Mouse (Mus musculus): ENCODE data around the gene Eng. TPM values are rescaled to one million over a fixed set of nuclear protein-coding genes. Genes with fewer than 3 reads are reported as not detected.

Eng gene
- total RNA-seq, 2 experiments from 2014 or later: 23.9 to 26.7 TPM

DNA sequence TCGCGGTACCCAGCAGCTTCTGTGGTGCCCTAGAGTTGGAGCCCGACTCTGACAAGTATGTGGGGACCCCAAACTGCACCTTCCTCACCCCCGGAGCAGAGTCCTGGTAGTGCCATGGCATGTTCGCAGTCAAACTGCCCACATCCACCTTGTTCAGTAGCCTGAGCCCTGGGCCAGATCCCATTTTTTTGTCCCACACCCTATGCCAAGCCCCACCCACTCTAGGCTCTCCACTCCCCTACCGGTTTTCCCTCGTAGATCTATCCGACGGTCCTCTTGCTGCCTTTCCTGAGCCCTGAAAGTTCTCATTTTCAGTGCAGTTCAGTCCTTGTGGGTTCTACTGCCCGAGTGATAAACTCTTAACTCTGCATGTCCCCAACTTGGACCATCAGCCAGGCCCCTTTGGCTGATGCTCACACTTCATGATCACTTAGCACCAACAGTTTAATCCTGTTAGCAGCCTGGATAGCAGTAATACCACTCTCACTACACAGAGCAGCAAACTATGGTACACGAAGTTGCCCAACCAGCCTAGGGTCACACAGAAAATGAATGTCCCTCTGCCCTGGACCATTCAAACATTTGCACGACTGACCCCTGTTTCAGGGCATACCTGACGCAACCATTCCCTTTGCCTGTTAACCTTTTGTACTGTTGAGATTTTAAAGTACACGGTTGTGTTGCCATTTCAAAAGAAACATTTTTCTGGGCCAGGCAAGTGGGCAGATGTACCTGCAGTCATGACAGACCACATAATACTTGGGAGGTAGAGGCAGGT is 54.8 kb downstream of the Eng start:
- intact Hi-C loops (cut with DNase I): no loop called here
- DNase-seq: no peak

DNA sequence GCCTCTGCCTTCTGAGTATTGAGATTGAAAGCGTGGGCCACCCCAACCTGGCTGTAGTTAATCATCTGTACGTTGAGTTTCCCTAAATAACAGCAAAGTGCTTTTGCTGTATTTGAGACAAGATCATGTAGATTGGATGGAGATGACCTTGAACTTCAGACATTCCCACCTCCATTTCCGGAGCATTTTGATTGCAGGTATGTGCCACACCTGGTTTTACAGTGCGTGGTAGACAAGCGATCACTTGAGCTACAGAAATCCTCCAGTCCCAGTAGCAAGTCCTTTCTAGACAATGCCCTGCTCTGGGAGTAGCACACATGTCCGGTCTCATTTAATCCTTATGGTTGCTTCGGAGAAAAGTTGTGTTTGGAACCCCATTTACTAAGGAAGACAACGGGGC is 56.7 kb downstream of the Eng start:
- intact Hi-C loops (cut with DNase I): no loop called here
- no peak for DNase-seq

DNA sequence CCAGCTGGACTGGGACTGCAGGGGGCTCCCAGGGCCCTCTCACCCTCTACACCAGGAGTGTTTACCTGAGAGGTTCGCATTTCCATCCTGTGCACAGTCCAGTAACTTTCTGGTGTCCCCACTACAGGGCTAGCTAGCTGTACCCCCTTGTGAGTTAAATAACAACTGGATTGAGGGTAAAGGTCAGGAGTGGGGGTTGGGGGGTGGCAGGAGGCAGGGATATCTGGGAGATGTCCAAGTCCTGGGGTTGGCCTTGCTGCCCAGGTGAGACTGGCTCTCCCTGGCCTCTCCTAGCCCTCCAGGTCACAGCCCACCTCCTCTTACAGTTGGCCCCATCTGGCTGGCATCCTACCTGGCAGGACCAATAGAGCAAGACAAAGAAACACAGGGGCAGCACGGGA is 57.6 kb downstream of the Eng start, which contains the start of gene Fpgs:
Gene Fpgs (minus strand): TSS at position 125 of the 401 bp plus-strand sequence.
- intact Hi-C loops (cut with DNase I): no loop called here
- no peak for DNase-seq

DNA sequence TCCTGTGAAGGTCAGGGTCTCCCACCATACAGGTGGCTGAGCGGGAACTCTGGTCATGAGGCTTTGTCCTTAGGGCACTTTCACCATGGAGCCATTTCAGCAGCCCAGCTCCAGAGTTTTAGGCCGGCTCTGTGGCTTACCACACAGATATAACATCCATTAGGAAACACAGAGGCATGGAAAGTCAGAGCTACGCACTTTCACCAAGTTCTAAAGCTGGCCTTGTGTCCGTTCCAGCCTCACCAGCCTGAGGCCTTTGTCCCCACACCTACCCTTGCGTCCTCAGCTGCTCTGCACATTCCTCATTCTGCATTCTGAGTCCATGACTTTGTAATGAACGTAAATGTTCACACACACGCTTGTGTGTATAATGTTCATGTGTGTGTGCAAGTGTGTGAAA is 58.6 kb downstream of the Eng start:
- intact Hi-C loops (cut with DNase I): no loop called here
- DNase-seq: no peak

DNA sequence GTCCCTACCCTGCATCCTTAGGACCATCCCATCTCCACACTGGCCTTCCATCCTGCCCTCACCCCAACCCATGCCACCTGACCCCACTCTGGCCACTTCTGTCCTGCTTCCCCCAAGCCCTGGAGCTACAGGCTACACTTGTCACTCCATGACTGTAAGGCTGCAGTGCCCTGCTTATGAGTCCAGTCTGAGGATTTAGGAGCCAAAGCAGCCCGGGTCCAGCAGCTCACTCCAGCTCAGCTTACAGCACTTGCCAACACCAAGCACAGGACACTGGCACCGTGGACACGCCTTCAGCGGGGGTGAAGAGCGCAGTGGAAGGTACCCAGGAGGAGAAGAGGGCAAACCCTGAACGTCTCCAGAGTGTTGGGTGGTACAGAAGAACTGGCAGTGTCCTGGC is 60.6 kb downstream of the Eng start:
- intact Hi-C loops (cut with DNase I): no loop called here
- no peak for DNase-seq

DNA sequence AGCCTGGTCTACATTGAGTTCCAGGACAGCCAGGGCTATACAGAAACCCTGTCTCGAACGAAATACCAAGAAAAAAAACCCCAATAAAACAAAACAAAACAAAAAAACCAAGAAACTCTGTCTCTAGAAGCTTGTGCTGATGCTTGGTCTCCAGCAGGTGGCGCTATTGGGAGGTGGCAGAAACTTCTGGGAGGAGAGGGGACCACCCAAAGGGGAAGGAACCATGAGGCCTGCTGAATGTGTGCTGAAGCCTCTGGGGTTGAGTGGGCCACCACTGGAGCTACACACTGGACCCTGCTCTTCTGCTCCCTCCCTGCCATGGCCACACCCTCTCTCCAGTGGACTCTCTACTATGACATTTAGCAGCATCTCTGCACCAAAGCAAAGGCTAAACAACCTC is 62.2 kb downstream of the Eng start:
- DNase-seq: no peak
- intact Hi-C loops (cut with DNase I): no loop called here

DNA sequence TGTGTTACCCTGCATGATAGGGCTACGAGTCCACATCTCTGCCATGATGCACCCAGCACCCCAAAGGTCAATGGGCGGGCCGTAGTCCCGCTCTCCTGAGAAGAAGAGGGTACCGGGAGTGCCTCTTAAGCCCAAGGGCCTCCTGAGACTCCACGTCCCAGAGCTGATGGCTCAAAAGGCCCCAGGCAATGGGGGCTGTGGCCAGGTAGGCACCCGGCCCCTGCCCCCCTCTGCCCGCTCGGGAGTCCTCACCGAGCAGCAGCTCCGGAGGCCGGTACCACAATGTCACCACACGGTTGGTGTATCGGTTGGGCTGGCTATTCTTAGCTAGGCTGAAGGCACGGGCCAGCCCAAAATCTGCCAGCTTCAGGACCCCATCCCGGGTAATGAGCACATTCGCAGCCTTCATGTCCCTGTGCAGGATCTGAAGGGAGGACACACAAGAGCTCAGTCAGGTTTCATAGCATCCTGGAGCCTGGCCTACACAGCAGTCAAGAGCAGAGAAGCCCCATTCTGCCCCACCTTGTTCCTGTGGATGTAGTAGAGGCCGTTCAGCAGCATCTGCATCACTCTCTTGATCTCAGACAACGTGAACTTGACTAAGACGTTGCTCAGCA is 63.2 kb downstream of the Eng start:
- no peak for DNase-seq
- intact Hi-C loops (cut with DNase I): loop anchor here (5.0 kb wide), 1 partner anchor 143 kb away; no protein-coding TSS in a partner anchor

DNA sequence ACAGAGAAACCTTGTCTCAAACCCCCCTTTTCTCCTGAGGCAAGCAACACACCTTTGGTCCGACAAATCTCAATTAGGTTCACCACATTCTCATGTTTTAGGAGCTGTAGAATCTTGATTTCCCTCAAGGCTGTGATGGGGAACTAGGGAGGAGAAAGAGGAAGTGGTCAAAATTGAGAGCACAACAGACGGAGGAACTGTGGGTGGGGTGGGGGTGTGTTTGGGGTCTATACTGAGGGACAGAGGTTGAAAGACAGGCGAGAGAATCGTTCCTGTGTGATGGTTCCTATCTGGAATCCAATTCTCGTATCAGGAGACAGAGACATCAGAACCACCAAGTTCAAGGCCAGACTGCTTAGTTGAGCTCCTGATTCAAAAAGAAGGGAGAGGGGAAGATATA is 64.0 kb downstream of the Eng start:
- intact Hi-C loops (cut with DNase I): loop anchor here (5.0 kb wide), 1 partner anchor 142 kb away; no protein-coding TSS in a partner anchor
- no peak for DNase-seq

DNA sequence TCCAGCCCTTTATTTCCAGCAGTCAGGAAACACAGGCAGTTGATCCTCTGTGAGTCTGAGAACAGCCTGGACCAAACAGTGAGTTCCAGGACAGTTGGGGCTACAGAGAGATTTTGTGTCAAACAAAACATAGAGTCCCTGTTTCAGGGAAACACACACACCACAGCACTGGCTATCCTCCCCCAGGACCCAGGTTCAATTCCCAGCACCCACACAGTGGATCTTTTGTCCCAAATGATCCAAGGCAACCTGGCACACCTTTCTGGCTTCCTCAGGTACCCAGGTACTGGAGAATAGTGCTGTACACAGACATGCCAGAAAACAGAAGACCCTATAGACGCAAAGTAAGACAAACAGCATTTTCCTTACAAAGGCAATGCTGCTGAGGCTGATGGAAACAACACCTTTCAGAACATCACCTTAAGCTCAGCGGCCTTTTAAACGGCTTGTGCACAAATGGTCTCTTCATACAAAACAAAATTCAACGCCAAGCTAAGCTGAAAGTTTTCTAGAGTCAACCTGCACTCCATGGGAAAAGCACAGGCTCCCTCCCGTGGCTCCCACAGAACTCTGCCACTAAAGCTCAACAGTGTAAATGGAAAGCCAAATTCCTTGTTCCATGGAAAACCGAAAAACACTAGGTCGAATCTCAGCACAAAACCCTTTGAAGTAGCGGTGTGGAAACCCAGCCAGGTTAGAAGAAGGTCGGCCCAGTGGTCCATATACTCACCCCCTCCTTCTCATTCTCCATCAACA is 65.1 kb downstream of the Eng start:
- intact Hi-C loops (cut with DNase I): loop anchor here (5.0 kb wide), 1 partner anchor 141 kb away; no protein-coding TSS in a partner anchor
- DNase-seq: no peak

DNA sequence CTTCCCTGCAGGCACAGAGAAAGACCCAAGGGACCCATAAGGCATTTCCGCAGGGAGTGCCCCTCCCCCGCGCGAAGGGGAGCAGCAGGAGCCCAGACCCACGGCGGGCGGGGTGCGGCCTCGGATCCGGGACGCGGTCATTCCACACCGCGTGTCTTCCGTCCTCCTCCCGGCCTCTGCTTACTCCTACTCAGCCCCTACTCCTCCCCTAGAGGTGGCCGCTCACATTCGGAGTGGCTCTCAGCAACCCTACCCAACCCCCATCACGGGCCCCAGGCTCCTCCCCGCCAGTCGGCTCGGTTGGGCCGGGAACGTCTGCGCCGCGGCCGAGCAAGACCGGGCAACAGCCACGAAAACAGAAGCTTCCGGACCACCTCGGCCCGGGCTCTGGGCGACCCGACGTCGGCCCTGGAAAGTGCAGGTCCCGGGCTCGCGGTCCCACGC is 65.7 kb downstream of the Eng start:
- DNase-seq: peak; percentile 60 to 64
- intact Hi-C loops (cut with DNase I): loop anchor here (5.0 kb wide), 1 partner anchor 140 kb away; no protein-coding TSS in a partner anchor

DNA sequence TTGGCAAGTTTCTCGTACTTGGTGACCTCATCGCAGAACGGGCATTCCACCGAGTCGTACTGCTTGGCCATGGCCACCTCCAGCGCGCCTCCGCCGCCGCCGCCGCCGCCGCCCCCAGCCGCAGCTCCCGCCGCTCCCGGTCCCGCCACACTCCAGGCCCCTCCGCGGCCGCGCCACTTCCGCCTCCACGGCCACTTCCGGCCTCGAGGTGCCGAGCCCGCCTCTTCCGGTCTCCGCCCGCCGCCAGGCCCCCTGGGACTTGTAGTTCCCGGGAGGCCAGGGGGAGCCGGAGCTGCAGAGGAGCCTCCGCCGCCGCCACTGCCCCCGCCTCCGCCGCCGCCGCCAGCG is 66.2 kb downstream of the Eng start:
- intact Hi-C loops (cut with DNase I): loop anchor here (5.0 kb wide), 1 partner anchor 140 kb away; no protein-coding TSS in a partner anchor
- DNase-seq: peak; percentile 94 to 96

DNA sequence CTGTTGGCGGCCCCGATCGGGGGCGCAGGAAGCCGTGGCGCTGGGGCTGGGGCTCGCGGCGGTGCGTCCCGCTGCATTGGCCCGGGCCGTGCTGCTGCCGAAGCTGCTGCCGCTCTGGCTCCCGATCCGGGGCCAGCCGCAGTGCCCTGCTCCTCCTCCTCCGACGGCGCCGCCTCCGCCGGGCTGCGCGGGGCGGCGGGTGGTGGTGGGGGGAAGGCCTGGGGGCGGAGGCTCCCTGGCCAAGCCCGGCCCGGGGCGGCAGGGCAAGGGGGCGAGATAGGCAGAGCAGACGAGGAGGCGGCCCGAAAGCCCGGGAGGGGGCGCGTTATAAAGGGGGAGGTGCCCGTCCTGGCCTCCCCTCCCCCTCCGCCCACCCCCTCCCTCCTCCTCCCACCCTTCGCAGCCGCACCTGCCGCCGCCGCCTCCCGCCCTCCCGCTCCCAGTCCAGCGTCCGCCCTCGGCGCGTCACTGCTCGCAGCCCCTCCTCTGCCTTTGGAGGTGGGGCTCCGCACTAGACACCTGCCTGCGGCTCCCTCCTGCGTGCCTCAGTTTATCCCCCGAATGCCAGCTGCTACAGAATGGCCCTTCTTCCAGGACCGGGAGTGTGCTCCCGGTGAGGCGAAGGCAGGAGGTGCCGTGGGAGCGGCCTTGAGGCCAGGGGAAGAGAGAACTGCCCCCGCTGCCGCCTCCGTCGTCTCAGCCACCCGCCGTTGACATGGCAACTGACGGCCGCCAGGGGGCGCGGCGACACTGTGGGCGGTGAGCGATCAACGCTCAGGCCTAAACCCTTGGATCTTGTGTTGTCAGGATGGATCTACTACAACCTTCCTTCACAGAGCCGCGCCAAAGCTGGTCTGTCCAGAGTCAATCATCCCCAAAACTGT is 66.8 kb downstream of the Eng start, which contains the start of gene Cdk9:
Gene Cdk9 (minus strand): TSS at position 143 of the 884 bp plus-strand sequence.
- intact Hi-C loops (cut with DNase I): loop anchor here (1.0 to 5.0 kb wide), 2 partner anchors 44 to 139 kb away; partner anchors contain the start of gene Tor2a
- DNase-seq: peak; percentile 85 to 96

DNA sequence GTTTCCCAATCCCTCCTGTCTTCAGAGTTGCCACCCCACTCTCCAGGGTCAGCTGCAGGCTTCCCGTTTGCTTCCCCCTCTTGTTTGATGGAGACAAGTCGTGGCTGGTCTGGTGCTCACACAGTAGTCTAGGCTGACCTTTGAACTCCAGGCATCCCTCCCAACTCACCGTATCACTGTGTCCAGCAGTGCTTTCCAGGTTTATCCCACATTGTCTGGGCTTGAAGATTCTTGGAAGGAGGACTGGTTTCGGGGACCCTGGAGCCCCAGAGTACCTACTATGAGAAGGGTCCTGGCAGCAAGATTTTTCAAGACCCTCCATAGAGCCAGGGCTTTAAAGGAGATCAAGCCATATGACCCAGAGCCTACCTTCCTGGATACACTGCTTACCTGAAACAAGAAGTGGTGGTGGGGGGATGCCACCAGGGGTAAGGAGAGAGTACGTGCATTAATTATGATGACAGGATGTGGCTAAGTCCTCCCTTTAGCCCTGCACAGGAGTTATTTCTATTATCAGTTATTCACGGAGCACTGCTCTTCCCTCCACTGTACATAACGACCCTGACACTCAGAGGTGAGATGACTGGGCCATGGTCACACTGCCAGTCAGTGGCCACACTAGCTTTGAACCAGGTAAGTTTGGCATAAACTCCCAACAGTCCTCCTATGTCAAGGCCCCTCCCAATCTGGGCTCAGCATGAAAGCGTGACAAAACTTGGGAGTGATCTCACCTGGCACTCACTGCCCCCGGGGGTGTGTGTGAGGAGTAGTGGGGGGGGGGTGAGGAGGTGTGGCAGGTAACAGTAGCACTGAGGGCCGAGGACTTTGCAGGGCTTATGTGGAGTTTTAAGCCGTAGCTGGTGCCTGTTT is 68.0 kb downstream of the Eng start:
- intact Hi-C loops (cut with DNase I): loop anchor here (5.0 kb wide), 1 partner anchor 138 kb away; no protein-coding TSS in a partner anchor
- DNase-seq: no peak

DNA sequence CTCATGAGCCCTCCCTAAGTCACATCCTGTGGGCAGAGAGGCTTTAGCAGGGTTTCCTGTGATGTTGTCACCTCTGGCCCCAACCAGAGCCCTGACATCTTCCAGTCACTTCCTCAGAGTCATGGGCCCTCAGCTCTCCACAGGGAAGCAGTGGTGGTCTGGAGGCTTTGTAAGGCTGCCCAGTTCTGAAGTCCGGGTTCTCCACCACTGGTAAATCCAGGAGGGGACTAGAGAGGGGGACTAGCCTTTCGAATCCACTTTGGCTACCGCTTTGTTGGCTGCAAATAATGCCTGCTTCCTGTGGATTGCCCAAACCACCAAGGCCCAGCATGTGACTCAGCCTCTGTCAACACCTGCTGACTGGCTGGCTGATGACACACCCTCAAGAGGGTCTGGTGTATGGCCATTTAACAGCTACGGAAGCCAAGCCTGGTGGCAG is 68.6 kb downstream of the Eng start:
- DNase-seq: no peak

DNA sequence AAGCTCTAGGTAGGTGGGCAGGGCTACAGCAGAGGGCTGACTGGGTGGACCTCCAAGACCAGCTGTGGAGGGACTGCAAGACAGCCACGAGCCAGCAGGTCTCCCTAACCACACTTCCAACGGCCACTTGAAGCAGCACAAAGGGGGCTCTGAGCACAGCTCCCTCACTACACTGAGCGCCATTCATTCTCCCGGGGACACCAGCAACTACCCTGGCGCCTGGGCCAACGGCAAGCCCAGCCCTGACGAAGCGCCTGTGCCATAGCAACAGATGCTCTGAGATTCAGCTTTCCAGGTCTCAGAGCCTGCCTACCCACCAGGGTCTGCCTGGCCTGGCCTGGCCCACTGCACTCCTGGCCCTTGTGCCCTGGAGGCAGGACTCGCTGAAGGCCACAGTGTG is 72.4 kb downstream of the Eng start:
- DNase-seq: no peak
- intact Hi-C loops (cut with DNase I): no loop called here

More for the DNA sequence above, 68.6 kb downstream of the Eng start:
- intact Hi-C loops (cut with DNase I): loop anchor here (5.0 kb wide), 1 partner anchor 137 kb away; no protein-coding TSS in a partner anchor

DNA sequence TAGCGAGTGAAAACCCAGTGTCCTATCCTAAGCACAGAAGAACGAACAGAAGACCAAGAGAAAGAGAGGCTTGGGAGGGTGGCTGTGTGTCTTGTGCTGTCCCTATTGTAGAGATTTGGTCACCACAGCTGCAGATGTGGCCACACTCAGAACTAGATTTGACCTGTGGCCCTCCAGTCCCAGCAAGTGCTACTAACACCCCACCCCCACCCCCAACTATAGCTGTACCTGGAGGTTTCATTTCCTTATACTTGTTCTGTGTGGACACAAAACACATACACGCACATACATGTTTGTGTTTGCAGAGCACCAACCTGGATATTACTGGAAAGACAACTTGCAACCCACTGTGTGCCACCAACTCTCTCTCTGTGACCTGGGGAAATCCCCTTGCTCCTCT is 73.7 kb downstream of the Eng start:
- intact Hi-C loops (cut with DNase I): no loop called here
- DNase-seq: no peak

DNA sequence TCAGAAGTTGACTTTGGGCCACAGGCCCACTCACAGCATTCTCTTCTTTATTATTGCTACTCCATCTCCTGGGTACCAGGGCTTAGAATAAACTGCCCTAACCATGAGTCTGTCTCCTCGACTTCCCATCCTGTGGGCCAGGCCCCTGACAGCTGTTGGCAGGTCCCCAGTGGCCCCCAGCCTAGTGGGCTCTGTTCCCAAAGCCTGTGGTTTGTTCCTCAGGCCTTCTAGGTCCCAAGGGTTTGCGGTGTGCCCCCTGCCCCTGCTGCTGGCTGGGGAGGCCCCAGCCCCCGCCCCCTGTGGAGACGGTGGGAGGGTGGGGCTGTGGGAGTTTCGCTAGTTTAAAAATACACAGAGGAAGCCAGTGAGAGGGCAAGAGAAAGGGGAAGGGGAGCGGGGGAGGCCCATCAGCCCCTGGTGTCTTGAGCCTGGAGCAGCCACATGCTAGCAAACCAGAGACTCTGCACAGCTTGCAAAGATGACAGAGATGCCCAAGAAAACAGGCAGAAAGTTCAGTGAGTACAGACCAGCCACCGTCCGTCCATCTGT is 74.4 kb downstream of the Eng start, which contains the start of gene Sh2d3c:
Gene Sh2d3c (plus strand): TSS at position 375 of the 549 bp plus-strand sequence.
- intact Hi-C loops (cut with DNase I): no loop called here

DNA sequence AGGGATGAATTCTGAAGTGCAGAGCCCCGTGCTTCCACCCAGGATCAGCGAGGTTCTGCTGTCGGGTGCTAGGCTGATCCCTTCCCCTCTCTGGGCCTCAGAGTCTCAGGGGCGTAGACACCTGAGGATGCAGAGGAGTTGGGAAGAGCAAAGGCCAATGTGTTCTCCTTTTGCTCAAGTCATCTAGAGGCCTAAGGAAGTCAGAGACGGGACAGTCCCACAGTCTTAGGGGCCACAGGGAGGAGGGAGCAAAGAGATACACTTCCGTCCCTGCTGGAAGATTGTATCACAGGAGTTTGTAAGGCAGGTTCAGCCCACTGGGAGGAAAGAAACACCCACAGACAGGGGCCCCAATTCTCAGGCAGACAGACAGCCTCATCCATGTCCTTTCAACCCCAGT is 75.7 kb downstream of the Eng start:
- intact Hi-C loops (cut with DNase I): no loop called here
- no peak for DNase-seq

More for the DNA sequence above, 74.4 kb downstream of the Eng start, which contains the start of gene Sh2d3c:
- no peak for DNase-seq
